Mouse (Mus musculus) c-Kit-positive CD71-negative TER-119-negative erythroid progenitor cells, embryonic 14.5 days (primary cell): ENCODE measurements around the gene Zfp346.
"Not testable (repeated sequence)": the region's sequence is repeated elsewhere in the genome, so short reads cannot be mapped to it uniquely, and the experiment has no call there.

Experiments used
- DNase-seq: peaks from one replicate; pipeline ENCODE4 v3.0.0-alpha.2; 2013; ENCODE audit warnings: low read depth

Zfp346 gene

GRCm38 (mm10) chr13:55105045-55105952 is at the start of gene Zfp346:
Gene Zfp346, plus strand, starts transcription at chr13:55105311.
- DNase-seq: peak; percentile 95

DNA sequence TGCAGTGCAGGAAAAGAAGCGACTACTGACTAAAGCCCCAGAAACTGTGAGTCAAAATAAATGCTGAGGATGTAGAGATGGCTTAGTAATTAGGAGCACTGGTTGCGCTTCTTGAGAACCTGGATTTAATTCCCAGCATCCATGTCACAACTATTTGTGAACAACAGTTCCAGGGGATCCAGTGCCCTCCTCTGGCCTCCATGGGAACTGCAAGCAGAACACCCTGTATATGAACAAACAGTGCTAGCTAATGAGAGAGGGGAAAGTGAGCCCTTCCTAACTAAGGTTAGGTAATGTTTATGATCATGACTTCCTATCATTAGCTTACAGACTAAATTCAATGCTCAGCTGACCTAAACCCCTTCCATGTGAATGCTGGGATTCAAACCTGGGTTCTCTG is 47.1 kb upstream of the Zfp346 start:
- DNase-seq: no peak

- no peak for DNase-seq
Measured at GRCm38 (mm10) chr13:55063276-55063675, 41.8 kb upstream of the Zfp346 start.

DNA sequence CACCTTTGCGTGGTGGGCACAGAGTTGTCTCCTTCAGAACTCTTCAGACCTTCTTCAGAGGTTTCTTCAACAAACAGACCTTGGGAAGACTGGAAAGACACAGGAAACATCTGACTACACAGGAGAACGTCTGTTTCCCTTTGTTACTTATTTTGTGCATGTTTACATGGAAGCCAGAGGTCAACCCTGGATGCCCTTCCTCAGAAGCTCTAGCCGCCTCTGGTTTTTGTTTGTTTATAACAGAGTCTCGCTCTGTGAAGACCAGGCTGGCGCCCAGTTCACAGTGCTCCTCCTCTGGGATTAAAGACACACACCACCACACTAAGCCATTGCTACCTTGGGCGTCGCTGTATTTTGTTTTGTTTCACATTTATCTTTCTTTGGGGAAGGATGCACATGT is 35.4 kb upstream of the Zfp346 start:
- no peak for DNase-seq

DNA sequence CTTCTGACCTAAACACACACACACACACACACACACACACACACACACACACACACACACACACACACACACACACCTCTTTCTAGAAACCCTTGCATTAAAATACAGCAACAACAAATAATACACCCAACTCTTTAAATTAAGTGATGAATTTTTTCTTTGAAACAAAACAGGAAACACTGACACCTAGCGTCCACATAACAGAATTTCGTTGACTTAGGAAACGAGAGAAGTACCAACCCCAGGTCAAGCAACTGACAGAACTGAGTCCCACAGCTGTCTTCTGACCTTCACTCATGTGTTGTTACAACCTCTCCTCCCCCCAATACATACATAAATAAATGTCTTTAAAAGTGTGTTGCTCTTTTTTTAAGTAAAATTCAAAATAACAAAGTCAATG is 33.8 kb upstream of the Zfp346 start:
- peak; percentile 28 for DNase-seq

GRCm38 (mm10) chr13:55075597-55075996 is 29.5 kb upstream of the Zfp346 start:
- DNase-seq: no peak

DNA sequence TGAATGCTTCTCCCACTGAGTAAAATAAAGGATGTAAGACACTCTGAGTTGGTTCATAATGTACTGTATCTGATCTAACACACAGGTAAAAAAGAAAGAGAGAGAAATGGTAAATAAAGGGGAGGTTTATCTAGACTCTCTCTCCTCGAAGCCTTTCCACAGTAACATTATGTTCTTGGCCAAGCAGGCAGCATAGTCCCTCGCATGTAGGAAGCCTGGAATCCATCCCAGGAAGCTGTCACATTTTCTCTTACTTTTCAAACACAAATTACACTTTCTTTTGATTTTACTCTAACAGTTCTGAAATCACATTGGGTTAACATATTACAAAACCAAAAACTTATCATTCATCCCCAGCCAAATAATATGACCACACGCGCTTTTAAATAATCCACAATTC is 12.5 kb upstream of the Zfp346 start:
- DNase-seq: no peak

DNA sequence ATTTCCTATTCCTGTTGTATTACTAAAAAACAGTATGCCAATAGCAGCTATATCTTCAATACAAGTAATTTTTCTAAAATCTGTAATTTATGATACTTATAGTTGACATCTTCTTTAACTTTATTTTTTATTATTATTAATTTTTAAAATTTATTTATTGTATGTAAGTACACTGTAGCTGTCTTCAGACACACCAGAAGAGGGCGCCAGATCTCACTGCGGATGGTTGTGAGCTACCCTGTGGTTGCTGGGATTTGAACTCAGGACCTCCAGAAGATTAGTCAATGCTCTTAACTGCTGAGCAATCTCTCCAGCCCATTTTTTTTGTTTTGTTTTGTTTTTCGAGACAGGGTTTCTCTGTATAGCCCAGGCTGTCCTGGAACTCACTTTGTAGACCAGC is 7.3 kb upstream of the Zfp346 start:
- not testable (repeated sequence) for DNase-seq

DNA sequence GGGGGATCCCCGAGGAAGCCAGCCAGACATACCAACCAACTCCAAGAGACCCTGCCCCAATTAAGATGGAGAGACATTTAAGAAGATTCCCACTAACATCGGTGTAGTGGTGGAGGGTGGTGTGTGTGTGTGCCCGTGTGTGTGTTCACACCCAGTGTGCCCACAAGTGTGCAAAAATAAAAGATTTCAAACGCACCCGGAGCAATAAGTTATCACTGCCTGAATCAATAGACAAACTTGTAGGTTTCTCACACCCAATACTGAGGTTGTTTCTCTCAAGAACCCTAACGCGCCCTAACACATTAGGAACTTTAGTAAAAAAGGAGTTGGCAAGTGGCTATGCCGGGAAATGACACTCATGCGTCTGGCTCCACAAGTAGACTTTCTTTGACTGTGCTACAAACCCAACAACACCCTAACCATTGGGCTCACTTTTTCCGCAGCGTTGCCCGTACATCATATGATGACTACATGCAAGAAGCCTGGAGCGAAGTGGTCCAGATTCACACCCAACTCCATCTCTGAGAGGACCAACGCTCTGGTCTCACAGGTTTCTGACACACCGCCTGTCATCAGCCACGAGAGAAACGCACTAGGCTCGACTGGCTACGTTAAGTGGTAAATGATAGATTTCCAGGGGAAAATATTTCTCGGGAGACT is 5.9 kb upstream of the Zfp346 start:
- no peak for DNase-seq

DNA sequence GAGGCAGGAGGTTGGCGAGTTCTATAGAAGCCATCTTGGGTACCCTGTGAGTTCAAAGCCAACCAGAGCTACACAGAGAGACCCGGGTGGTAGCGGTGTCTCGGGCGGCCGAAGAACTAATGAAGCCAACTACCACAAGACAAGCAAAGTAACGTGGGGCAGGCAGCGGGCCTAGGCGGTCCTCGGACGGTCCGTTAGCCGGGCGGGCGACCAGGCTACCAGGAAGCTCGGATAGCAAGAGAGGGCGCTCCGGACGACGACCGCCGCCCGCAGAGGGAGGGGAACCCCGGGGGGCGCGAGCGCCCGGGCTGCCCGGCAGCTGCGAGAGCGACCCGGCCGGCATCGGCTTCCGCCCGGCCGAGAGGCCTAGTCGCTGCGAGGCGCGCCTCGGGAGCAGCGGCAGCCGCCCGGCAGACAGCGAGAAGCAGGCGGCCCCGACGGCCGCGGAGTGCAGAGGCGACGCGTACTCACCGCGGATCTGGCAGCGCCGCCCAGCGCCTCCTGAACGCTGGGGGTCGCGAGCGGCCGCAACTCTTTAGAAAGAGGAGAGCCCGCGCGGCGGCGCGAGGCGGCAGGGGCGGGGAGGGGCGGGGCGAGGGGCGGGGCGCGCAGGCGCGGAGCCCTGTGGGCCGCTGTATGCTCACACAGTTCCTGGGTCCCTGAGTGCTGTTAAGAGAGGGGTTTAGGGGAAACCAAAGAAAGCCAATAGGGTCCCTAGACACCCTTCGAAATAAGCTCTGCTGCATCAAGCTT is 5.2 kb upstream of the Zfp346 start, which contains the start of gene Uimc1:
TSS of gene Uimc1 (minus strand) at position 575 of the 753 bp plus-strand sequence.
- DNase-seq: peak; percentile 68

DNA sequence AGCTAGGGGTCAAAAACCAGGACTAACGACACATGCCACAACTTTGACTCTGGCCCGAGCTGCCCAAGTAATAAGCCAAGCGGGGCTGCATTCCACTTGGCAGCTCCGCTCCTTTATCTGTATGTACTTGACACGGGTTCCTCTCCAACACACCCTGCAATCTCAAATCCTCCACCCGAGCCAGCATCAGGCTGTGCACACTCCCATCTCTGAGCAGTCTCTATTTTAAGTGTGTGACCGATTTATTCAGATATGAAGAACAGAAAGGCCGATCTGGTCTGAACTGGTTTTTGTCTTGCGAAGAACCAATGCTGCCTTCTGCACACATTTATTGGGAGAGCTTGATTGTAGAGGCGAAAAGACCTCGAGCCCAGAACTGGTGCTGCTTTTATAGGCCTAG is 3.5 kb upstream of the Zfp346 start:
- no peak for DNase-seq

DNA sequence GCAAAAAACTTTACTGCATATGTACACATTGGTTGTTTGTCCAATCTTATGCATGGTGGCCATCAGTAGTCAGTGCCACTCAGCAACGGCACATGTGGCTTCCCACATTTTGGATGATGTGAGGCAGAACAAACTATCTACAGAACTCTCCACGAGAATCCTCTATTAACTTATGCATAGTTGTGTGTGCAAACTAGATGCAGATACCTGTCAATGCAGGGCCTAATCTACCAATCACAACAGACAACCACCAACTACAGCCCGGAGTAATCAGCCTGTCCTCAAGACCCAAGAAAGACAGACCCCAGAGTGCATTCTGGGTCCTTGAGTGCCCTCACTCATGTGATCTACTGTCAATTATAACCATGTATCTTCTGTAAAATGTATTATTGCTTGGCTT is 2.7 kb upstream of the Zfp346 start:
- DNase-seq: no peak

DNA sequence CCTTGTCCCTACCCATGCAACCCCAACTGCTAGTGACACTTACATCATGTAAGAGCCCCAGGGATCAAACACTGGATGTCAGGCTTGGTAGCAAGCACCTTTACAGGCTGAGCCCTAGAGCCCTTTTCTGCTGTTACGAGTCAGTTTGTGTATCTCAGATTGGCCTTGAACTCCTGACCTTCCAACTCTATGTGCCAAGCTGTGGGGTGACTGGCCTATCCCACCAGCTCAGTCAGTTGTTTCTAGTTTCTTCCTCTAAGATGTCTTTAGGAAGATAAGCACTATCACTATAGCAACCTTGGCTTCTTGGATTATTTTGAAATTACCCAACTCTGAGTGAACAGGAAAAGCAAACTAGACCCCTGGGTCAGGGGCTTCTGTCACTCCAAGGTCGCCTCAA is 1.8 kb upstream of the Zfp346 start:
- no peak for DNase-seq

GRCm38 (mm10) chr13:55105953-55106691 is 1.0 kb downstream of the Zfp346 start:
- DNase-seq: no peak

GRCm38 (mm10) chr13:55107116-55107515 is 2.0 kb downstream of the Zfp346 start:
- no peak for DNase-seq

GRCm38 (mm10) chr13:55107694-55108093 is 2.6 kb downstream of the Zfp346 start:
- no peak for DNase-seq

DNA sequence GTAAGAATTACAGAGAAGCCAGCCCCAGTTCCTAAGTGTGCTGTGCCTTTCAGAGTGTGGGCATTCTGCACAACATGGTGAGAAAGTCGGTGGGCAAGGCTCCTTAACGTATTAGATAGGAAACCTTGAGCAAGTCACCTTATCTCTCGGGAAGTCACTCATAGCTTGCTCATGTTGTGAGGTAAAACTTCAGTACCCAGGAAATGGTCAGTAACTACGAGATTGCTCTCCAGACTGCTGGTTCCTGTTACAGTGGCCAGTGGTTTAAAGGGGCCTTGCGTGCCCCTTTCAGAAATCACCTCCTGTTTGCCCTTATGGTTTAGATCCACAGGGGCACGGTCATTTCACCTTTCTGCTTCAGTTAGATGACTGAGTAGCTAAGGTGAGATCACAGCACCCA is 9.3 kb downstream of the Zfp346 start:
- DNase-seq: no peak

GRCm38 (mm10) chr13:55124903-55125302 is 19.8 kb downstream of the Zfp346 start:
- no peak for DNase-seq

- no peak for DNase-seq
Measured at GRCm38 (mm10) chr13:55133448-55133847, 28.3 kb downstream of the Zfp346 start, which contains the start of gene Gm17617. Gene Gm17617, minus strand, starts transcription at chr13:55133548.

- DNase-seq: peak; percentile 24
Measured at GRCm38 (mm10) chr13:55135382-55135781, 30.3 kb downstream of the Zfp346 start.

DNA sequence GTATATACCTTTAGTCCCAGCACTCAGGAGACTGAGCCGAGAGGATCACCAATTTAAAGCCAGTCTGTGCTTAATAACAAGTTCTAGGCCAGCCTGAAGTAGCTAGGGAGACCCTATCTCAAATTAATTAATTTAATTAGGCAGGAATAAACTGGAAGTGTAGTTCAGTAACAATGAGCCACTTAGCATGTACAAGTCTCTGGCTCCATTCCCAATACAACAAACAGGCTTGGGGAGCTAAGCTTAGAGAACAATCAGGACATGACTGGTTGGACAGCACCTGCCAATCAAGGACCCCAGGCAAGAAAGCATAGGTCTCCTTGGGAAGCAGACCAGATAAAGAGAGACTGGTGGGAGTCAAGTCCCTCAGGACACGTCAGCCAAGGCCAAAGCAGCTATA is 35.2 kb downstream of the Zfp346 start:
- DNase-seq: no peak
